Mouse (Mus musculus): ENCODE data around the gene Fam57a.

Gene Fam57a

GRCm38 (mm10) chr11:76179495-76180145 is at the start of gene Fam57a, which contains the start of gene Vps53:
Gene Fam57a, plus strand, starts transcription at chr11:76179671.
Gene Vps53, minus strand, starts transcription at chr11:76179647.
- in situ Hi-C loops (cut with MseI, MboI): no loop called here

- in situ Hi-C loops (cut with MseI, MboI): no loop called here
These were observed 48.6 kb upstream of the Fam57a start for GRCm38 (mm10) chr11:76130859-76131258.

- in situ Hi-C loops (cut with MseI, MboI): no loop called here
These were observed 43.6 kb upstream of the Fam57a start for GRCm38 (mm10) chr11:76135641-76136437.

GRCm38 (mm10) chr11:76137996-76138395 is 41.5 kb upstream of the Fam57a start:
- in situ Hi-C loops (cut with MseI, MboI): no loop called here

- in situ Hi-C loops (cut with MseI, MboI): no loop called here
These were observed 35.1 kb upstream of the Fam57a start for GRCm38 (mm10) chr11:76144386-76144785.

GRCm38 (mm10) chr11:76145169-76145568 is 34.3 kb upstream of the Fam57a start:
- in situ Hi-C loops (cut with MseI, MboI): no loop called here

GRCm38 (mm10) chr11:76146187-76147010 is 33.1 kb upstream of the Fam57a start:
- in situ Hi-C loops (cut with MseI, MboI): no loop called here

- in situ Hi-C loops (cut with MseI, MboI): no loop called here
These were observed 31.1 kb upstream of the Fam57a start for GRCm38 (mm10) chr11:76148055-76149008.

GRCm38 (mm10) chr11:76150980-76151379 is 28.5 kb upstream of the Fam57a start:
- in situ Hi-C loops (cut with MseI, MboI): loop anchor here in 1 of 2 experiments (5.0 kb wide), 1 partner anchor 64 kb away; no protein-coding TSS in a partner anchor

- in situ Hi-C loops (cut with MseI, MboI): loop anchor here in 1 of 2 experiments (5.0 kb wide), 1 partner anchor 66 kb away; no protein-coding TSS in a partner anchor
These were observed 26.1 kb upstream of the Fam57a start for GRCm38 (mm10) chr11:76153236-76153951.

GRCm38 (mm10) chr11:76154200-76154599 is 25.3 kb upstream of the Fam57a start:
- in situ Hi-C loops (cut with MseI, MboI): loop anchor here in 1 of 2 experiments (5.0 kb wide), 1 partner anchor 67 kb away; no protein-coding TSS in a partner anchor

- in situ Hi-C loops (cut with MseI, MboI): loop anchor here in 1 of 2 experiments (5.0 kb wide), 1 partner anchor 68 kb away; no protein-coding TSS in a partner anchor
These were observed 24.6 kb upstream of the Fam57a start for GRCm38 (mm10) chr11:76154861-76155260.

- in situ Hi-C loops (cut with MseI, MboI): no loop called here
These were observed 21.1 kb upstream of the Fam57a start for GRCm38 (mm10) chr11:76158375-76158774.

- in situ Hi-C loops (cut with MseI, MboI): no loop called here
These were observed 19.2 kb upstream of the Fam57a start for GRCm38 (mm10) chr11:76160251-76160650.

GRCm38 (mm10) chr11:76166657-76167056 is 12.8 kb upstream of the Fam57a start:
- in situ Hi-C loops (cut with MseI, MboI): no loop called here

GRCm38 (mm10) chr11:76167079-76167765 is 12.2 kb upstream of the Fam57a start:
- in situ Hi-C loops (cut with MseI, MboI): no loop called here

GRCm38 (mm10) chr11:76168976-76169375 is 10.5 kb upstream of the Fam57a start:
- in situ Hi-C loops (cut with MseI, MboI): no loop called here

GRCm38 (mm10) chr11:76170207-76170606 is 9.3 kb upstream of the Fam57a start:
- in situ Hi-C loops (cut with MseI, MboI): loop anchor here in 1 of 2 experiments (5.0 kb wide), 1 partner anchor 83 kb away; no protein-coding TSS in a partner anchor

Data from mouse trophoblast stem cell (cell line).